Mouse (Mus musculus) heart, postnatal 25 days (tissue): ENCODE measurements around the gene Defb13. TPM values are rescaled to one million over a fixed set of nuclear protein-coding genes. Genes with fewer than 3 reads are reported as not detected.
"Not testable (repeated sequence)": the region's sequence is repeated elsewhere in the genome, so short reads cannot be mapped to it uniquely, and the experiment has no call there.

Experiments used
- DNase-seq: peaks from one replicate; pipeline ENCODE4 v3.0.0; 2022; ENCODE audit warnings: low spot score
- intact Hi-C: fragments of 180-260 bp; cut with DNase I; formaldehyde crosslinking; loops from one replicate; pipeline ENCODE4 v1.15.1; 2025
- total RNA-seq, 2 experiments: library from RNA; stranded (reverse); gene quantifications; 2 replicates each; pipeline ENCODE4 v1.2.3; 2021

The Defb13 gene
- not detected for total RNA-seq

GRCm38 (mm10) chr8:21946462-21946861 is at the start of gene Defb13:
Gene Defb13 (plus strand): TSS chr8:21946762.
- no peak for DNase-seq
- intact Hi-C loops, result no loop called here

GRCm38 (mm10) chr8:21906290-21906689 is 40.3 kb upstream of the Defb13 start, which contains the start of gene Defb11:
Gene Defb11 (minus strand): TSS chr8:21906412.
- DNase-seq, intact Hi-C loops: not testable (repeated sequence)

- intact Hi-C loops, result no loop called here
- no peak for DNase-seq
Observed at GRCm38 (mm10) chr8:21911931-21912330, 34.6 kb upstream of the Defb13 start.

- intact Hi-C loops, result no loop called here
- no peak for DNase-seq
Observed at GRCm38 (mm10) chr8:21912554-21912953, 34.0 kb upstream of the Defb13 start.

- intact Hi-C loops, result no loop called here
- DNase-seq, result no peak
Observed at GRCm38 (mm10) chr8:21915625-21916024, 30.9 kb upstream of the Defb13 start.

- DNase-seq, intact Hi-C loops: not testable (repeated sequence)
Observed at GRCm38 (mm10) chr8:21930754-21931153, 15.8 kb upstream of the Defb13 start.

- DNase-seq, result no peak
- intact Hi-C loops, result no loop called here
Observed at GRCm38 (mm10) chr8:21932610-21933009, 14.0 kb upstream of the Defb13 start, which contains the start of gene Defb15. Gene Defb15 (minus strand): TSS chr8:21932710.

- intact Hi-C loops, DNase-seq: not testable (repeated sequence)
Observed at GRCm38 (mm10) chr8:21938052-21938451, 8.5 kb upstream of the Defb13 start, which contains the start of gene Defb35. Gene Defb35 (plus strand): TSS chr8:21938352.

- no peak for DNase-seq
Observed at GRCm38 (mm10) chr8:21947311-21948017, 902 bp downstream of the Defb13 start.

GRCm38 (mm10) chr8:21955321-21955720 is 8.8 kb downstream of the Defb13 start:
- intact Hi-C loops, result no loop called here
- no peak for DNase-seq

More at GRCm38 (mm10) chr8:21947311-21948017, 902 bp downstream of the Defb13 start:
- intact Hi-C loops, result no loop called here

GRCm38 (mm10) chr8:21956336-21956735 is 9.8 kb downstream of the Defb13 start:
- intact Hi-C loops, result no loop called here
- DNase-seq, result no peak

- intact Hi-C loops, result no loop called here
- no peak for DNase-seq
Observed at GRCm38 (mm10) chr8:21958414-21958813, 11.9 kb downstream of the Defb13 start, which contains the start of gene Fam90a1a. Gene Fam90a1a (plus strand): TSS chr8:21958714.

GRCm38 (mm10) chr8:21966646-21967045 is 20.1 kb downstream of the Defb13 start:
- DNase-seq, result no peak
- intact Hi-C loops, result no loop called here

- DNase-seq, result no peak
- intact Hi-C loops, result no loop called here
Observed at GRCm38 (mm10) chr8:21969475-21969874, 22.9 kb downstream of the Defb13 start, which contains the start of gene Ccdc70. Gene Ccdc70 (plus strand): TSS chr8:21969775.

GRCm38 (mm10) chr8:21978193-21978592 is 31.6 kb downstream of the Defb13 start:
- intact Hi-C loops, result no loop called here
- no peak for DNase-seq

GRCm38 (mm10) chr8:21981664-21982337 is 35.2 kb downstream of the Defb13 start:
- no peak for DNase-seq
- intact Hi-C loops, result no loop called here

- no peak for DNase-seq
- intact Hi-C loops, result loop anchor here (5.0 to 10.0 kb wide), 4 partner anchors 55 to 393 kb away; partner anchors contain the start of gene Nek3
Observed at GRCm38 (mm10) chr8:21992184-21992583, 45.6 kb downstream of the Defb13 start.

- no peak for DNase-seq
- intact Hi-C loops, result loop anchor here (10.0 kb wide), 2 partner anchors 100 to 390 kb away; no protein-coding TSS in a partner anchor
Observed at GRCm38 (mm10) chr8:21995181-21995580, 48.6 kb downstream of the Defb13 start.
